In the genomic region with DNA sequence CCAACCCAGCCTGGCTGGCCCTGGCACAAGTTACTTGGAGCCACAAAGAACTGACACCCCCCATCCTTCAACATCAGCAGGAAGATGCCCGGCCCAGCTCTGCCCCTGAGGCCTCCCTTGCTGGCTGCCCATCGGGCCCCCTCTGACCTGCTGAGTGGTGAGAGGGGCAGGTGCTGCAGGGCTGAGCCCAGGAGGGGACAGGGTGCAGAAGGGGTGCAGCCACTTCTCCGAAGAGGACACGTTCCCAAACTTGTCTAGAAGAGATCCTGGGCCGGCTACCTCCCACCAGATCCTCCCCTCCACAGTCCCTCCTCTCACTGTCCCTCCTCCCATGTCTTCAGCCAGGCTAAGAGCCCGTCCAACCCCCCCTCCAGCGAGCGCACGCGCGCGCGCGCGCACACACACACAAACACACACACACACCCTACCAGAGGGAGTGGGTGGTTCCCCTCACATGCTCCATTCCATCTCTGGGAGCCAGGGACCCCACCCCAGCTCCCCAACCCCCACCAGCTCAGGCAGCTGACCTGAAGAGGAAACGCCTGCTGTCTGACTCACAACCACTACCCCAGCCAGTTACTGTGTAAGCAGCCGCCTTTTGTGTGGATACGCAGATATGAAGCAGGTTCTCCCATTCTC, we compare ENCODE assay signal across 10 mouse cellular contexts. TPM values are rescaled to one million over a fixed set of nuclear protein-coding genes. Genes with fewer than 3 reads are reported as not detected.
A peak's percentile ranks its signal among the peaks of the same experiment; 100 is the strongest.
DNase-seq lines count a peak whose midpoint lies in the region; ATAC-seq and TF ChIP-seq lines count a peak whose summit lies in the region.
"Had no signal": no experiment of that assay in that cellular context is flagged by ENCODE, and none has a peak within 500 bp of the region (broad histone marks: within the 10 kb centered on the region; RNA-seq: fewer than 3 reads in every experiment).

No protein-coding gene starts in this region.

- H3K4me2 ChIP-seq in neural tube, embryonic 12.5 days (replicated peaks), result 0 out of 2 replicates have a peak overlapping the region, but pooled peaks have one; percentile 9
- peak overlapping the region; percentile 27 for H3K4me2 ChIP-seq in intestine, embryonic 16.5 days (ENCODE audit: low read depth, low read length)
- H3K4me2 ChIP-seq in stomach, embryonic 16.5 days (ENCODE audit: low read depth, low read length), result peak overlapping the region; percentile 44

- H3K9ac ChIP-seq in neural tube, embryonic 12.5 days, result no peak overlapping the region
- H3K9ac ChIP-seq in intestine, embryonic 16.5 days (ENCODE audit: low read depth, low read length), result peak overlapping the region; percentile 30; the same call in 1 of the 2 replicates
- peak overlapping the region; percentile 63 for H3K9ac ChIP-seq in stomach, embryonic 16.5 days (ENCODE audit: low read length)

- H3K9me3 ChIP-seq in neural tube, embryonic 12.5 days, result no peaks in the 10 kb centered on the region
- H3K9me3 ChIP-seq in intestine, embryonic 16.5 days (ENCODE audit: control insufficient read depth, low read length), result no peaks in the 10 kb centered on the region
- H3K9me3 ChIP-seq in stomach, embryonic 16.5 days (replicated peaks; ENCODE audit: control insufficient read depth, low read length), result no peaks in the 10 kb centered on the region

- intact Hi-C loops in left cerebral cortex, adult 2 months (cut with DNase I), result no loop called here

- peaks cover 6% of the 10 kb centered on the region for H3K4me1 ChIP-seq in neural tube, embryonic 12.5 days
- H3K4me1 ChIP-seq in intestine, embryonic 16.5 days (ENCODE audit: control insufficient read depth, insufficient read depth, low read length), result peaks cover 58% of the 10 kb centered on the region
- H3K4me1 ChIP-seq in stomach, embryonic 16.5 days (ENCODE audit: control insufficient read depth, insufficient read depth, low read length), result peaks cover 67% of the 10 kb centered on the region

- no peak overlapping the region for H3K27ac ChIP-seq in neural tube, embryonic 12.5 days
- peak overlapping the region; percentile 16; the same call in 1 of the 2 replicates for H3K27ac ChIP-seq in intestine, embryonic 16.5 days (ENCODE audit: low read length)
- peak overlapping the region; percentile 87 for H3K27ac ChIP-seq in stomach, embryonic 16.5 days (ENCODE audit: low read length)
- H3K27ac ChIP-seq in left cerebral cortex, adult 2 months, result no peak overlapping the region

- WGBS in neural tube, embryonic 12.5 days, result 72% methylated on average over 18 of the region's 18 CpGs
- WGBS in intestine, embryonic 16.5 days, result 36% methylated on average over 18 of the region's 18 CpGs
- 35% methylated on average over 18 of the region's 18 CpGs for WGBS in stomach, embryonic 16.5 days

- H3K4me3 ChIP-seq in neural tube, embryonic 12.5 days, result no peak overlapping the region
- peak overlapping the region; percentile 18 for H3K4me3 ChIP-seq in intestine, embryonic 16.5 days (ENCODE audit: low read length)
- H3K4me3 ChIP-seq in stomach, embryonic 16.5 days (replicated peaks; ENCODE audit: low read length), result peak overlapping the region; percentile 33
- H3K4me3 ChIP-seq in left cerebral cortex, adult 2 months, result no peak overlapping the region

- no peaks in the 10 kb centered on the region for H3K36me3 ChIP-seq in neural tube, embryonic 12.5 days
- H3K36me3 ChIP-seq in intestine, embryonic 16.5 days (ENCODE audit: control insufficient read depth, insufficient read depth, low read length), result no peaks in the 10 kb centered on the region
- H3K36me3 ChIP-seq in stomach, embryonic 16.5 days (ENCODE audit: control insufficient read depth, insufficient read depth, low read length), result no peaks in the 10 kb centered on the region

- H3K27me3 ChIP-seq in neural tube, embryonic 12.5 days (replicated peaks), result peaks cover 8% of the 10 kb centered on the region
- H3K27me3 ChIP-seq in intestine, embryonic 16.5 days (replicated peaks; ENCODE audit: control insufficient read depth, insufficient read depth, low read length), result no peaks in the 10 kb centered on the region
- no peaks in the 10 kb centered on the region for H3K27me3 ChIP-seq in stomach, embryonic 16.5 days (ENCODE audit: control insufficient read depth, insufficient read depth, low read length)

- ATAC-seq in neural tube, embryonic 12.5 days (ENCODE audit: low FRiP score, low read depth), result no peak
- ATAC-seq in intestine, embryonic 16.5 days, result peak; percentile 32; the same call in 1 of the 2 replicates
- peak; percentile 73 for ATAC-seq in stomach, embryonic 16.5 days (ENCODE audit: insufficient read depth, low FRiP score)

- DNase-seq in neural tube, embryonic 10.5 days (ENCODE audit: extremely low spot score, low spot score), result no peak
- DNase-seq in gastrocnemius, postnatal 25 days, result peak; percentile 79
- no peak for DNase-seq in cerebellum, postnatal 25 days
- DNase-seq in left cerebral cortex, adult 2 months (ENCODE audit: extremely low spot score in 1 of 2, low spot score in 2 of 2), result no peak
- no peak for DNase-seq in thymus, postnatal 14 days
- DNase-seq: midbrain, embryonic 14.5 days; thymus, postnatal 36 days had no signal

- TF ChIP-seq CTCF in left cerebral cortex, adult 2 months (IDR thresholded peaks at IDR 0.05), result no peak

RNA-seq across cellular contexts. Expression of a gene that starts 6.9 kb away (rescaled TPM):
- polyA plus RNA-seq in neural tube, embryonic 12.5 days (2016; fragmentation: Nextera tagmentation; extraction: Ambion mirVana), result 0.93 and 1.2 TPM in 2 replicates
- 10 to 100 TPM in 1 of 2 experiments, 1 to 10 TPM in 1; 4.9 to 11.8 TPM for total RNA-seq in gastrocnemius, postnatal 25 days (2021)
- 2.3 and 2.8 TPM in 2 replicates for polyA plus RNA-seq in intestine, embryonic 16.5 days (2015; fragmentation: Nextera tagmentation; extraction: Ambion mirVana)
- 4.9 and 5.4 TPM in 2 replicates for polyA plus RNA-seq in stomach, embryonic 16.5 days (2015; fragmentation: Nextera tagmentation; extraction: Ambion mirVana)
- 1 to 10 TPM; 8.1 to 8.2 TPM for total RNA-seq in left cerebral cortex, adult 2 months (2021)

RNA-seq across cellular contexts. Expression of a gene that starts 13.2 kb away (rescaled TPM):
- polyA plus RNA-seq in neural tube, embryonic 12.5 days (2016; fragmentation: Nextera tagmentation; extraction: Ambion mirVana), result 16.5 and 18.6 TPM in 2 replicates
- under 1 TPM; 0.46 to 0.96 TPM for total RNA-seq in gastrocnemius, postnatal 25 days (2021)
- polyA plus RNA-seq in intestine, embryonic 16.5 days (2015; fragmentation: Nextera tagmentation; extraction: Ambion mirVana), result 3.4 and 4.1 TPM in 2 replicates
- polyA plus RNA-seq in stomach, embryonic 16.5 days (2015; fragmentation: Nextera tagmentation; extraction: Ambion mirVana), result 5.8 and 6.9 TPM in 2 replicates
- total RNA-seq in left cerebral cortex, adult 2 months (2021), result 10 to 100 TPM; 15.7 to 18.6 TPM

RNA-seq across cellular contexts. Expression of a gene that starts 33.6 kb away (rescaled TPM):
- 103 and 109 TPM in 2 replicates for polyA plus RNA-seq in neural tube, embryonic 12.5 days (2016; fragmentation: Nextera tagmentation; extraction: Ambion mirVana)
- total RNA-seq in gastrocnemius, postnatal 25 days (2021), result 1 to 10 TPM; 3.4 to 3.5 TPM
- 69.2 and 79.6 TPM in 2 replicates for polyA plus RNA-seq in intestine, embryonic 16.5 days (2015; fragmentation: Nextera tagmentation; extraction: Ambion mirVana)
- 87.7 and 87.9 TPM in 2 replicates for polyA plus RNA-seq in stomach, embryonic 16.5 days (2015; fragmentation: Nextera tagmentation; extraction: Ambion mirVana)
- 10 to 100 TPM; 10.5 to 12.4 TPM for total RNA-seq in left cerebral cortex, adult 2 months (2021)

RNA-seq across cellular contexts. Expression of a gene that starts 35.1 kb away (rescaled TPM):
- 5.1 and 5.8 TPM in 2 replicates for polyA plus RNA-seq in neural tube, embryonic 12.5 days (2016; fragmentation: Nextera tagmentation; extraction: Ambion mirVana)
- total RNA-seq in gastrocnemius, postnatal 25 days (2021), result 1 to 10 TPM; 3.5 to 3.9 TPM
- polyA plus RNA-seq in intestine, embryonic 16.5 days (2015; fragmentation: Nextera tagmentation; extraction: Ambion mirVana), result 12.2 and 13.0 TPM in 2 replicates
- polyA plus RNA-seq in stomach, embryonic 16.5 days (2015; fragmentation: Nextera tagmentation; extraction: Ambion mirVana), result 13.7 and 17.1 TPM in 2 replicates
- 10 to 100 TPM in 1 of 2 experiments, 1 to 10 TPM in 1; 7.4 to 10.1 TPM for total RNA-seq in left cerebral cortex, adult 2 months (2021)

Comparison
In these comparisons a context has a peak if more than half of its experiments do, and no peak if none do; other contexts are left out.
1. H3K27ac ChIP-seq: peak in intestine, embryonic 16.5 days (single experiment) and stomach, embryonic 16.5 days (single experiment); none in neural tube, embryonic 12.5 days (single experiment) and left cerebral cortex, adult 2 months (single experiment).
2. H3K4me3 ChIP-seq: peak in intestine, embryonic 16.5 days (single experiment) and stomach, embryonic 16.5 days (single experiment); none in neural tube, embryonic 12.5 days (single experiment) and left cerebral cortex, adult 2 months (single experiment).
3. Peak in every context shown above with its lines, with median percentiles within 50 percentile points of each other: H3K4me2 ChIP-seq.